ENCODE assay signal across 8 mouse cellular contexts in genomic region chr4:136179998-136180397, GRCm38 (mm10). TPM values are rescaled to one million over a fixed set of nuclear protein-coding genes. Genes with fewer than 3 reads are reported as not detected.
DNase-seq lines count a peak whose midpoint lies in the region; ATAC-seq and TF ChIP-seq lines count a peak whose summit lies in the region.

No protein-coding gene starts in this region.

- TF ChIP-seq EP300 in liver, postnatal 0 days (IDR thresholded peaks at IDR 0.05; ENCODE audit: low read depth), result no peak

- peak; percentile 86 for DNase-seq in c-Kit-positive CD71-positive TER-119-positive erythroid progenitor cells, embryonic 14.5 days (ENCODE audit: low spot score)
- DNase-seq in forebrain, embryonic 14.5 days (ENCODE audit: low spot score), result peak; percentile 80
- DNase-seq in heart, postnatal 10 days, result peak; percentile 87 to 93
- peak; percentile 83 to 94 for DNase-seq in kidney, postnatal 36 days
- DNase-seq in liver, postnatal 0 days, result peak; percentile 94
- DNase-seq in telencephalon, adult 2 months (ENCODE audit: low read depth, low spot score), result peak; percentile 23

- H3K4me2 ChIP-seq in forebrain, embryonic 14.5 days (ENCODE audit: low read length), result peak overlapping the region; percentile 55
- H3K4me2 ChIP-seq in liver, postnatal 0 days (ENCODE audit: low read depth, low read length), result peak overlapping the region; percentile 90
- H3K4me2 ChIP-seq in neural tube, embryonic 13.5 days, result peak overlapping the region; percentile 59

- 3% methylated on average over 15 of the region's 15 CpGs for WGBS in forebrain, embryonic 14.5 days
- 10% methylated on average over 15 of the region's 15 CpGs for WGBS in liver, postnatal 0 days (ENCODE audit: insufficient replicate concordance)
- 4% methylated on average over 15 of the region's 15 CpGs for WGBS in neural tube, embryonic 13.5 days

- peaks cover 43% of the 10 kb centered on the region for H3K36me3 ChIP-seq in E14TG2a.4 (ENCODE audit: insufficient read depth, low read length)
- no peaks in the 10 kb centered on the region for H3K36me3 ChIP-seq in forebrain, embryonic 14.5 days (ENCODE audit: control insufficient read depth, insufficient read depth, low read length)
- H3K36me3 ChIP-seq in liver, postnatal 0 days (replicated peaks; ENCODE audit: insufficient read depth, low read length), result peaks cover 48% of the 10 kb centered on the region
- no peaks in the 10 kb centered on the region for H3K36me3 ChIP-seq in neural tube, embryonic 13.5 days

- peaks cover 75% of the 10 kb centered on the region for H3K4me1 ChIP-seq in E14TG2a.4 (replicated peaks; ENCODE audit: low read depth, low read length)
- peaks cover 12% of the 10 kb centered on the region; the same call in 1 of the 2 replicates for H3K4me1 ChIP-seq in forebrain, embryonic 14.5 days (ENCODE audit: control insufficient read depth, insufficient read depth, low read length)
- H3K4me1 ChIP-seq in liver, postnatal 0 days (ENCODE audit: insufficient read depth), result peaks cover 60% of the 10 kb centered on the region
- H3K4me1 ChIP-seq in neural tube, embryonic 13.5 days (replicated peaks), result peaks cover 35% of the 10 kb centered on the region

- H3K9ac ChIP-seq in forebrain, embryonic 14.5 days (ENCODE audit: low read length), result peak overlapping the region; percentile 49
- H3K9ac ChIP-seq in liver, postnatal 0 days (replicated peaks), result peak overlapping the region; percentile 96
- peak overlapping the region; percentile 58 for H3K9ac ChIP-seq in neural tube, embryonic 13.5 days

- no peaks in the 10 kb centered on the region for H3K27me3 ChIP-seq in E14TG2a.4 (ENCODE audit: insufficient read depth, low read length)
- no peaks in the 10 kb centered on the region for H3K27me3 ChIP-seq in forebrain, embryonic 14.5 days (replicated peaks; ENCODE audit: control insufficient read depth, insufficient read depth, low read length)
- H3K27me3 ChIP-seq in liver, postnatal 0 days (ENCODE audit: insufficient read depth, low read length), result no peaks in the 10 kb centered on the region
- H3K27me3 ChIP-seq in neural tube, embryonic 13.5 days, result no peaks in the 10 kb centered on the region

- H3K4me3 ChIP-seq in E14TG2a.4 (replicated peaks; ENCODE audit: low read length), result peak overlapping the region; percentile 84
- peak overlapping the region; percentile 28 for H3K4me3 ChIP-seq in forebrain, embryonic 14.5 days (ENCODE audit: low read depth, low read length)
- peak overlapping the region; percentile 33 for H3K4me3 ChIP-seq in liver, postnatal 0 days (ENCODE audit: low read depth, low read length)
- H3K4me3 ChIP-seq in neural tube, embryonic 13.5 days, result peak overlapping the region; percentile 35

- peak overlapping the region; percentile 23; the same call in 1 of the 2 replicates for H3K27ac ChIP-seq in forebrain, embryonic 14.5 days (ENCODE audit: low read depth, low read length)
- peak overlapping the region; percentile 98 for H3K27ac ChIP-seq in liver, postnatal 0 days (ENCODE audit: low read depth)
- H3K27ac ChIP-seq in neural tube, embryonic 13.5 days (replicated peaks), result peak overlapping the region; percentile 66

- H3K9me3 ChIP-seq in E14TG2a.4 (ENCODE audit: low read length), result no peaks in the 10 kb centered on the region
- no peaks in the 10 kb centered on the region for H3K9me3 ChIP-seq in forebrain, embryonic 14.5 days (replicated peaks; ENCODE audit: control insufficient read depth, low read length)
- H3K9me3 ChIP-seq in liver, postnatal 0 days (ENCODE audit: low read length), result no peaks in the 10 kb centered on the region
- no peaks in the 10 kb centered on the region for H3K9me3 ChIP-seq in neural tube, embryonic 13.5 days

- TF ChIP-seq CTCF in E14TG2a.4 (conservative IDR thresholded peaks at IDR 0.05; ENCODE audit: low read length), result peak; percentile 84
- peak; percentile 95 for TF ChIP-seq CTCF in liver, postnatal 0 days (IDR thresholded peaks at IDR 0.05; ENCODE audit: low read depth)

- ATAC-seq in forebrain, embryonic 14.5 days, result peak; percentile 33
- ATAC-seq in liver, postnatal 0 days, result peak; percentile 35
- no peak for ATAC-seq in neural tube, embryonic 13.5 days (ENCODE audit: low read depth)

- intact Hi-C loops in heart, postnatal 10 days (cut with DNase I), result no loop called here

RNA-seq across cellular contexts. Expression of gene E2f2, which starts 7.8 kb away (rescaled TPM):
- polyA plus RNA-seq in forebrain, embryonic 14.5 days (2014; fragmentation: Nextera tagmentation; extraction: Ambion mirVana), result 4.5 and 5.5 TPM in 2 replicates
- 1 to 10 TPM; 4.3 to 6.8 TPM for total RNA-seq in heart, postnatal 10 days (2021)
- 48.6 and 50.2 TPM in 2 replicates for polyA plus RNA-seq in liver, postnatal 0 days (2015; fragmentation: Nextera tagmentation; extraction: Ambion mirVana)
- 2.5 and 3.3 TPM in 2 replicates for polyA plus RNA-seq in neural tube, embryonic 13.5 days (2015; fragmentation: Nextera tagmentation; extraction: Ambion mirVana)

RNA-seq across cellular contexts. Expression of gene Asap3, which starts 26.2 kb away (rescaled TPM):
- 1.6 and 2.4 TPM in 2 replicates for polyA plus RNA-seq in forebrain, embryonic 14.5 days (2014; fragmentation: Nextera tagmentation; extraction: Ambion mirVana)
- total RNA-seq in heart, postnatal 10 days (2021), result 10 to 100 TPM in 1 of 2 experiments, 1 to 10 TPM in 1; 5.7 to 10.8 TPM
- 4.5 and 4.8 TPM in 2 replicates for polyA plus RNA-seq in liver, postnatal 0 days (2015; fragmentation: Nextera tagmentation; extraction: Ambion mirVana)
- 8.6 and 8.8 TPM in 2 replicates for polyA plus RNA-seq in neural tube, embryonic 13.5 days (2015; fragmentation: Nextera tagmentation; extraction: Ambion mirVana)

RNA-seq across cellular contexts. Expression of gene Id3, which starts 36.7 kb away (rescaled TPM):
- 117 and 118 TPM in 2 replicates for polyA plus RNA-seq in forebrain, embryonic 14.5 days (2014; fragmentation: Nextera tagmentation; extraction: Ambion mirVana)
- 100 to 1,000 TPM; 104 TPM for total RNA-seq in heart, postnatal 10 days (2021)
- polyA plus RNA-seq in liver, postnatal 0 days (2015; fragmentation: Nextera tagmentation; extraction: Ambion mirVana), result 77.3 and 79.1 TPM in 2 replicates
- 235 and 273 TPM in 2 replicates for polyA plus RNA-seq in neural tube, embryonic 13.5 days (2015; fragmentation: Nextera tagmentation; extraction: Ambion mirVana)

Comparison
In these comparisons a context has a peak if more than half of its experiments do, and no peak if none do; other contexts are left out.
1. H3K4me3 ChIP-seq: peak in every context shown above with its lines; median percentile 84 in E14TG2a.4; 35 in neural tube, embryonic 13.5 days; 33 in liver, postnatal 0 days; 28 in forebrain, embryonic 14.5 days.
2. DNase-seq: peak in every context shown above with its lines; median percentile 94 in liver, postnatal 0 days; 90 in heart, postnatal 10 days; 88 in kidney, postnatal 36 days; 86 in c-Kit-positive CD71-positive TER-119-positive erythroid progenitor cells, embryonic 14.5 days; 80 in forebrain, embryonic 14.5 days; 23 in telencephalon, adult 2 months.
3. H3K27ac ChIP-seq: peak in every context shown above with its lines; median percentile 98 in liver, postnatal 0 days; 66 in neural tube, embryonic 13.5 days; 23 in forebrain, embryonic 14.5 days.